In the genomic region with DNA sequence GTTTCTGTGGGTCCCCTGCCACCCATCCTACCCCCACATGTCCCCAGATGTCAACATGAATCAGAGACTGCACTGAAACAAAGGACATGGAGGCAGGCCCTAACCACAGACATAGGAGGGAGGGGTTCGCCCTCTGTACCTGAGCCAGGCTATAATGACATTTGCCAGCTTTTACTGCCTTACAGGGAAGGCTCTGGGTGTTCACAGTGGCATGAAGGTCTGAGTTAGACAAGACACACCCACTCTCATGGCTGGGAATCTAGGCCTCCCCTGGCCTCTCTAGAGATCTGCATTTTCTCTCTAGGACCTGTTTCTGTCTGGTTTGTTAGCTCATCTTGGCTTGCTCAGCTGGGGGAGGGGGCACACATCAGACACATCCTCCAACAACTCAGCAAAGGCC, we compare ENCODE assay signal across 16 mouse cellular contexts.
DNase-seq lines count a peak whose midpoint lies in the region; ATAC-seq and TF ChIP-seq lines count a peak whose summit lies in the region.
"Had no signal": no experiment of that assay in that cellular context is flagged by ENCODE, and none has a peak within 500 bp of the region (broad histone marks: within the 10 kb centered on the region; RNA-seq: fewer than 3 reads in every experiment).

No protein-coding gene starts in this region.

- no peaks in the 10 kb centered on the region for H3K79me2 ChIP-seq in heart, adult 2 months (replicated peaks; ENCODE audit: control insufficient read depth, insufficient read depth, low read length)

- no peak overlapping the region for H3K4me3 ChIP-seq in heart, adult 2 months
- H3K4me3 ChIP-seq in embryonic facial prominence, embryonic 13.5 days, result no peak overlapping the region
- no peak overlapping the region for H3K4me3 ChIP-seq in limb, embryonic 10.5 days
- H3K4me3 ChIP-seq: neural tube, embryonic 12.5 days had no signal

- H3K27me3 ChIP-seq in heart, adult 2 months (ENCODE audit: control insufficient read depth, insufficient read depth, low read length), result no peaks in the 10 kb centered on the region
- H3K27me3 ChIP-seq in embryonic facial prominence, embryonic 13.5 days, result no peaks in the 10 kb centered on the region
- no peaks in the 10 kb centered on the region for H3K27me3 ChIP-seq in limb, embryonic 10.5 days (ENCODE audit: low read depth, poor library complexity, severe bottlenecking)
- H3K27me3 ChIP-seq: neural tube, embryonic 12.5 days had no signal

- H3K36me3 ChIP-seq in heart, adult 2 months (ENCODE audit: control insufficient read depth, insufficient read depth, low read length), result no peaks in the 10 kb centered on the region
- H3K36me3 ChIP-seq in embryonic facial prominence, embryonic 13.5 days, result no peaks in the 10 kb centered on the region
- H3K36me3 ChIP-seq in limb, embryonic 10.5 days, result no peaks in the 10 kb centered on the region
- H3K36me3 ChIP-seq: neural tube, embryonic 12.5 days had no signal

- TF ChIP-seq POLR2A in heart, adult 2 months (IDR thresholded peaks at IDR 0.05; ENCODE audit: insufficient read depth, low read depth, low read length), result no peak

- 96% methylated on average over 1 of the region's 1 CpGs for WGBS in heart, adult 2 months
- 44% methylated on average over 1 of the region's 1 CpGs for WGBS in embryonic facial prominence, embryonic 13.5 days
- WGBS in limb, embryonic 10.5 days, result 85% methylated on average over 1 of the region's 1 CpGs

- H3K4me1 ChIP-seq in heart, adult 2 months (ENCODE audit: control insufficient read depth, insufficient read depth, low read length), result no peaks in the 10 kb centered on the region
- peaks cover 80% of the 10 kb centered on the region for H3K4me1 ChIP-seq in embryonic facial prominence, embryonic 13.5 days
- peaks cover 64% of the 10 kb centered on the region for H3K4me1 ChIP-seq in limb, embryonic 10.5 days

- intact Hi-C loops in heart, adult 2 months (cut with DNase I), result no loop called here

- H3K4me2 ChIP-seq in embryonic facial prominence, embryonic 13.5 days, result no peak overlapping the region
- H3K4me2 ChIP-seq: neural tube, embryonic 12.5 days had no signal

- no peaks in the 10 kb centered on the region for H3K9me3 ChIP-seq in embryonic facial prominence, embryonic 13.5 days
- no peaks in the 10 kb centered on the region for H3K9me3 ChIP-seq in limb, embryonic 10.5 days (replicated peaks)
- H3K9me3 ChIP-seq: neural tube, embryonic 12.5 days had no signal

- TF ChIP-seq CTCF in heart, adult 2 months (IDR thresholded peaks at IDR 0.05), result no peak

- no peak overlapping the region for H3K9ac ChIP-seq in heart, adult 2 months (ENCODE audit: low read depth, low read length)
- H3K9ac ChIP-seq in embryonic facial prominence, embryonic 13.5 days, result no peak overlapping the region
- H3K9ac ChIP-seq: liver, embryonic 14.5 days; neural tube, embryonic 12.5 days had no signal

- TF ChIP-seq EP300 in heart, adult 2 months (IDR thresholded peaks at IDR 0.05; ENCODE audit: insufficient read depth, low read depth, low read length), result no peak

- no peak for ATAC-seq in embryonic facial prominence, embryonic 13.5 days (ENCODE audit: insufficient number of reproducible peaks, insufficient read depth, low FRiP score, low TSS enrichment, low read depth)

- H3K27ac ChIP-seq in heart, adult 2 months, result no peak overlapping the region
- peak overlapping the region; percentile 85 for H3K27ac ChIP-seq in embryonic facial prominence, embryonic 13.5 days
- peak overlapping the region; percentile 78 for H3K27ac ChIP-seq in limb, embryonic 10.5 days
- H3K27ac ChIP-seq: liver, embryonic 14.5 days; neural tube, embryonic 12.5 days had no signal

- peak; percentile 72 for DNase-seq in heart, adult 11 months
- DNase-seq in heart, adult 2 months, result no peak
- peak; percentile 22 for DNase-seq in 3T3-L1 (ENCODE audit: low read depth, low spot score)
- no peak for DNase-seq in limb, embryonic 10.5 days (ENCODE audit: low spot score)
- no peak for DNase-seq in kidney, adult 8-10 months
- no peak for DNase-seq in urinary bladder, postnatal 36 days (ENCODE audit: low spot score in 2 of 2)
- DNase-seq in cerebellum, adult 9-11 months, result no peak
- DNase-seq: cerebellum, adult 11 months; kidney, adult 2 months; kidney, postnatal 4 days; layer of hippocampus, postnatal 36 days; lung, postnatal 10 days; thymus, postnatal 4 days had no signal

Comparison
In these comparisons a context has a peak if more than half of its experiments do, and no peak if none do; other contexts are left out.
1. DNase-seq: peak in heart, adult 11 months (single experiment) and 3T3-L1 (single experiment); none in heart, adult 2 months (0 of 2), limb, embryonic 10.5 days (single experiment), kidney, adult 8-10 months (0 of 2), urinary bladder, postnatal 36 days (0 of 2) and cerebellum, adult 9-11 months (single experiment).